Mouse (Mus musculus): ENCODE measurements around the gene Exosc3. TPM values are rescaled to one million over a fixed set of nuclear protein-coding genes. Genes with fewer than 3 reads are reported as not detected.

Exosc3 gene
- total and polyA plus RNA-seq, 2 experiments from 2014 or later, result 26.8 to 28.1 TPM

- Histone ChIP-seq H3K4me3 (ENCODE audit: low read depth, low read length) (no peak overlapping the region), H3K27ac (ENCODE audit: low read depth, low read length) (no peak overlapping the region), H3K36me3 (ENCODE audit: insufficient read depth) (peaks cover 51% of the 10 kb centered on the region), H3K9me3 (ENCODE audit: low read length) (no peaks in the 10 kb centered on the region), H3K9ac (no peak overlapping the region), H3K4me1 (ENCODE audit: insufficient read depth) (no peaks in the 10 kb centered on the region), H3K4me2 (ENCODE audit: low read depth) (no peak overlapping the region), H3K27me3 (ENCODE audit: insufficient read depth, low read length) (no peaks in the 10 kb centered on the region)
- ATAC-seq (no peak), DNase-seq (no peak)
- 90% methylated on average over 3 of the region's 3 CpGs for WGBS
- TF ChIP-seq CTCF (IDR thresholded peaks at IDR 0.05; ENCODE audit: low read depth), result no peak
Observed at GRCm38 (mm10) chr4:45371261-45371660, 28.7 kb upstream of the Exosc3 start.

GRCm38 (mm10) chr4:45356653-45357052 is 14.1 kb upstream of the Exosc3 start:
- WGBS, result 92% methylated on average over 3 of the region's 3 CpGs
- H3K27me3 ChIP-seq (ENCODE audit: insufficient read depth, low read length), result no peaks in the 10 kb centered on the region
- H3K9me3 ChIP-seq (ENCODE audit: low read length), result no peaks in the 10 kb centered on the region

GRCm38 (mm10) chr4:45341669-45342249 is 773 bp downstream of the Exosc3 start, which contains the start of gene Dcaf10:
TSS of gene Dcaf10 (plus strand) at chr4:45342101.
- ATAC-seq (peak; percentile 95), DNase-seq (peak; percentile 95)
- no peaks in the 10 kb centered on the region for H3K27me3 ChIP-seq (ENCODE audit: insufficient read depth, low read length)
- peak within 1 kb of the TSS; percentile 95 for H3K4me3 ChIP-seq (ENCODE audit: low read depth, low read length)
- WGBS, result 2% methylated on average over 41 of the region's 42 CpGs
- peaks cover 7% of the 10 kb centered on the region; the same call in 1 of the 2 replicates for H3K36me3 ChIP-seq (ENCODE audit: insufficient read depth)
- peak within 1 kb of the TSS; percentile 91 for H3K4me2 ChIP-seq (ENCODE audit: low read depth)
- H3K9me3 ChIP-seq (ENCODE audit: low read length), result no peaks in the 10 kb centered on the region
- peak within 1 kb of the TSS; percentile 88 for H3K27ac ChIP-seq (ENCODE audit: low read depth, low read length)
- TF ChIP-seq CTCF (IDR thresholded peaks at IDR 0.05; ENCODE audit: low read depth), result peak; percentile 75
- peaks cover 15% of the 10 kb centered on the region; the same call in 1 of the 2 replicates for H3K4me1 ChIP-seq (ENCODE audit: insufficient read depth)
- peak within 1 kb of the TSS; percentile 86 for H3K9ac ChIP-seq

More at GRCm38 (mm10) chr4:45356653-45357052, 14.1 kb upstream of the Exosc3 start:
- Histone ChIP-seq H3K27ac (ENCODE audit: low read depth, low read length) (no peak overlapping the region), H3K4me1 (ENCODE audit: insufficient read depth) (no peaks in the 10 kb centered on the region), H3K4me3 (ENCODE audit: low read depth, low read length) (no peak overlapping the region), H3K4me2 (ENCODE audit: low read depth) (no peak overlapping the region), H3K36me3 (ENCODE audit: insufficient read depth) (0 out of 2 replicates have a peak, but pooled peaks cover 9% of the 10 kb centered on the region), H3K9ac (no peak overlapping the region)
- no peak for DNase-seq
- ATAC-seq, result no peak
- TF ChIP-seq CTCF (IDR thresholded peaks at IDR 0.05; ENCODE audit: low read depth), result no peak

- Histone ChIP-seq H3K4me1 (ENCODE audit: insufficient read depth) (peaks cover 15% of the 10 kb centered on the region; the same call in 1 of the 2 replicates), H3K9ac (peak overlapping the region; percentile 86), H3K27me3 (ENCODE audit: insufficient read depth, low read length) (no peaks in the 10 kb centered on the region), H3K36me3 (ENCODE audit: insufficient read depth) (peaks cover 4% of the 10 kb centered on the region; the same call in 1 of the 2 replicates), H3K27ac (ENCODE audit: low read depth, low read length) (peak overlapping the region; percentile 88), H3K4me3 (ENCODE audit: low read depth, low read length) (peak overlapping the region; percentile 95; the same call in 1 of the 2 replicates), H3K4me2 (ENCODE audit: low read depth) (peak overlapping the region; percentile 91), H3K9me3 (ENCODE audit: low read length) (no peaks in the 10 kb centered on the region)
- no peak for TF ChIP-seq CTCF (IDR thresholded peaks at IDR 0.05; ENCODE audit: low read depth)
- 48% methylated on average over 9 of the region's 9 CpGs for WGBS
- ATAC-seq (no peak; the same call in 1 of the 2 replicates), DNase-seq (no peak)
Observed at GRCm38 (mm10) chr4:45341226-45341625, 1.3 kb downstream of the Exosc3 start.

- Histone ChIP-seq H3K36me3 (ENCODE audit: insufficient read depth) (no peaks in the 10 kb centered on the region), H3K27ac (ENCODE audit: low read depth, low read length) (no peak overlapping the region), H3K9ac (no peak overlapping the region), H3K27me3 (ENCODE audit: insufficient read depth, low read length) (no peaks in the 10 kb centered on the region), H3K4me1 (ENCODE audit: insufficient read depth) (no peaks in the 10 kb centered on the region), H3K9me3 (ENCODE audit: low read length) (no peaks in the 10 kb centered on the region), H3K4me3 (ENCODE audit: low read depth, low read length) (no peak overlapping the region), H3K4me2 (ENCODE audit: low read depth) (no peak overlapping the region)
- TF ChIP-seq CTCF (IDR thresholded peaks at IDR 0.05; ENCODE audit: low read depth), result no peak
- WGBS, result 71% methylated on average over 3 of the region's 3 CpGs
- no peak for DNase-seq
- no peak for ATAC-seq
Observed at GRCm38 (mm10) chr4:45332466-45332865, 10.1 kb downstream of the Exosc3 start.

- no peak for TF ChIP-seq CTCF (IDR thresholded peaks at IDR 0.05; ENCODE audit: low read depth)
- H3K4me1 ChIP-seq (ENCODE audit: insufficient read depth), result no peaks in the 10 kb centered on the region
- no peak overlapping the region for H3K4me2 ChIP-seq (ENCODE audit: low read depth)
- no peak for ATAC-seq
- H3K9ac ChIP-seq, result no peak overlapping the region
- H3K27me3 ChIP-seq (ENCODE audit: insufficient read depth, low read length), result no peaks in the 10 kb centered on the region
- no peaks in the 10 kb centered on the region for H3K9me3 ChIP-seq (ENCODE audit: low read length)
- H3K36me3 ChIP-seq (ENCODE audit: insufficient read depth), result no peaks in the 10 kb centered on the region
- no peak overlapping the region for H3K27ac ChIP-seq (ENCODE audit: low read depth, low read length)
- no peak overlapping the region for H3K4me3 ChIP-seq (ENCODE audit: low read depth, low read length)
- 60% methylated on average over 7 of the region's 7 CpGs for WGBS
- DNase-seq, result no peak
Observed at GRCm38 (mm10) chr4:45331139-45331538, 11.4 kb downstream of the Exosc3 start.

GRCm38 (mm10) chr4:45320159-45320816 is 22.2 kb downstream of the Exosc3 start:
- Histone ChIP-seq H3K27me3 (ENCODE audit: insufficient read depth, low read length) (no peaks in the 10 kb centered on the region; the same call in 1 of the 2 replicates), H3K9ac (peak overlapping the region; percentile 93), H3K9me3 (ENCODE audit: low read length) (no peaks in the 10 kb centered on the region), H3K36me3 (ENCODE audit: insufficient read depth) (peaks cover 26% of the 10 kb centered on the region), H3K4me1 (ENCODE audit: insufficient read depth) (no peaks in the 10 kb centered on the region), H3K27ac (ENCODE audit: low read depth, low read length) (peak overlapping the region; percentile 83), H3K4me2 (ENCODE audit: low read depth) (peak overlapping the region; percentile 68), H3K4me3 (ENCODE audit: low read depth, low read length) (peak overlapping the region; percentile 79)
- 2% methylated on average over 56 of the region's 56 CpGs for WGBS
- TF ChIP-seq CTCF (IDR thresholded peaks at IDR 0.05; ENCODE audit: low read depth), result no peak; the same call in 1 of the 2 replicates
- ATAC-seq (peak; percentile 96), DNase-seq (peak; percentile 85)
